Mouse (Mus musculus) ovary, postnatal 36 days (tissue): ENCODE measurements around the gene Ces1c.

Source experiments
- DNase-seq: peaks from one replicate; pipeline ENCODE4 v3.0.0; 2022; ENCODE audit warnings: low spot score, mixed read lengths

Ces1c gene

DNA sequence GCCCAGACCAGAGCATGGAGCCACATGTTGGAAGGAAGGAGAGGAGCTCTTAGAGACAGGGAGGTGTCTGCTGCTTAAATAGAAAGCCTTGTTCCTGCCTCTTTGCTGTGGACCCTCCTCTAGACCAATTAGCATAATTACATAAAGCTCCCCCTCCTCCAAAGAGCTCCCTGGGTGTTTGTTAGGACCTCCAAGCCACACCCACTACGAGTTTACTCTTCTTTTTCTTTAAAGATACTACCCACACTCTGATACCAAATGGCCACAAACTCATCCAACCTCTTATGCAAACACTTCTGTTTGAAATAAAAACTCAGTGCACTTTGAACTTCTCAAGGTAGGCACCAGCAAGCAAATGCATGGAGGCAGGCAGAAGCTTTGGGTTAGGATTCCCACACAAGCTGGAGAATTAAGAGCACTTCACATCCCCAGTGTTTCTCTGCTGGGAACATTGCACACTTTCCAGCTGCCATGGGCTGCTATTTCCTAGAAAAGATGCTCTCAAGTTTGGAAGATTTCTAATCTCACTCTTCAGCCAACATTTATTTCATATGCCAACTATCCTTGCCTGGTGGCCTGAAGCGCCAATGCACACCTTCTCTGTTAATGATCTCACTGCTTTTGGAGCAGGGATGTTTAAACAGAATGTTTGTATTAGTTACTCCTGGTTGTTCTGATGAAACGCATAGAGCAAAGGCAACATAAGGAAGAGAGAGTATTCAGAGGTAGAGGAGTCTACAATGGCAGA, at the start of gene Ces1c:
TSS of gene Ces1c (minus strand) at position 51 of the 748 bp plus-strand sequence.
- DNase-seq: no peak

DNA sequence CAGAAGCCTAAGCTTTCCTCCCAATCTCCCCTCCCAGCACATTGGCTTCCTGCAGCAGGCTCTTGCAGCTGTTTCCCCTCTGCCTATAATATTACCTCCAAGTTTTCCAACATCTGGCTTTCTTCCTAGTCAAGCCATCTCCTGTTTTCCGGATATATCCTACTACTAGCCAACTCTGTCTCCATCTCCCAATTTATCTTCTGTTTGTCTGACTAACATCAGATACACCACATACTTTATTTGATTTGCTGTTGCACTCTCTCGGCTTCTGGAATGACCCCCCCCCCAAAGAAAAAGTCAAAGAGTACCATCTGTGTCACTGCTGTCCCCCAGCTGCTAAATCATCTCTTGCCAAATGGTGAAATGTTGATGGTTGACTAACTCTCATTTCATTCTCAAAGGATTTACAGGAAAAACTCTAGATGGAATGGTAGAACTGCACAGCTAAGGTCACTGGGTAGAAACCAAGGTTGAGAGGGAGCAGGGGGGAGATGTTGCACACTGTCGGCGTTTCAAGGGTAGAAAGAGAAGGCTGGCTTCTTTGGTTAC, 49.6 kb upstream of the Ces1c start:
- DNase-seq: no peak

DNA sequence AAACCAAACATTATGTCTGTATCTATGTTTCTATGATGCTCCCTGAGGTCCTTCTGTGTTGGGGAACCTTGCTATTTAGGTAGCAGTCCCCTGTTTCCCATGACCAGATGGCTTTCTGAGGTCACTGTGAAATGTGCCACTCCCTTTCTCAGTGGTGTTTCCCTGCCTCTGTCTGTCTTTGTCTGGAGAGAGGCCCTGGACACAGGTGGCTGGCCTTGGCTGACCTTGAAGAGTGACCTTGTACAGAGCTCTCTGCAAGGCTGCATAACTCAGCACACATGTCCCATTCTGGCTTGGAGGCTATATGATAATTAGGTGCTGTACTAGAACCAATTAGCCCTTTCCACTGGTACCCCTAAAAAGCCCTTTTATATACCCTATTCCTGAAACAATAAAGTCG, 45.5 kb upstream of the Ces1c start:
- no peak for DNase-seq

DNA sequence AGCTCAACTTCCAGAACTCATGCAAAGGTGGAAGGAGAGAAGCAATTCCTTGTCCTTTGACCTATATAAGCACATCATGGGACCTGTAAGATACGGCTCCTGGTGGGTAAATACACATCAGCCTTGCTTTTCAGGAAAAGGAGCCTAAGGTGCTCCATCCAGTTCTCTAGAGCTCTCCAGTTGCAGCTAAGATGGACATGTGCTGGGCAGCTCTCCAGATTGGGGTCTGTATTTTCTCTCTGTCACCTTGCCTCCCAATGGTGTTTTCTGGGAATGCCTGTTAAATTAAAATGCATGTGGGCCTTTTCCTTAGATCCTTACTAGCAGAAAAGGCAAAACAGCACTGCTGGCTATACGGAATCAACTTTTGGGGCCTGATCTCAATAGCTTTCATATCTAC, 43.5 kb upstream of the Ces1c start:
- no peak for DNase-seq

DNA sequence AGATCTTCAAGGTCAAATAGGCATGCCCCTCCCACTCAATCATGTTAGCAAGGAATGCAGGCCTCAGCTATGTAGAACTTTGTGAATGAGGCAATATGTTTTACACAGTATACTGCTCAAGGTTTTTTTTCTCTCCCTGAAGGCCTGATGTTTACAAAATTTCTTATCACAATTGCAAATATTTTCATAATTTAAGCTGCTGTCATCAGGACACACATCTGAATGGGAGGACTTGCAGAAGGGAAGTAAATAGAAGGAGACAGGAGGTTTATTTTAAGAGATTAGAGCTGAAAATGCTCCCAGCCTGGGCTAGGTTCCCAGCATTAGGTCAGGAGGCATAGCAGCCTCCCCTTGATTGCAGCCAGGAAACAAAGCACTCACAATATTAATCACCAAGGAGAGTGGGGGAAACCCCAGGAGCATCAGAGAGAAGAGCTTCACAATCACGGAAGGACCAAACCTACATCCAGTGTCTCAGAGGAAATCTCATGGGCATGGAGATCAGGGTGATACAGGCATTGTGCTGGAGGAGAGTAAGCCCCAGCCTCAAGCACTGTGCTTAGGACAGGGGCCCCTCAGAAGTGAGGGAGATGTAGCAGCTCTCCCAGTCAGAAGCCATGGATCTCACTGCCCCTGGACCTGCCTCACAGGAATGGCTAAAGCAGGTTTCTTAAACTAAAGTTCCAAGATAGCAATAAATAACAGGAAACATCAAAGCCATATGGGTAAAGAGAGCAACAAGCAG, 40.9 kb upstream of the Ces1c start:
- DNase-seq: peak; percentile 21

DNA sequence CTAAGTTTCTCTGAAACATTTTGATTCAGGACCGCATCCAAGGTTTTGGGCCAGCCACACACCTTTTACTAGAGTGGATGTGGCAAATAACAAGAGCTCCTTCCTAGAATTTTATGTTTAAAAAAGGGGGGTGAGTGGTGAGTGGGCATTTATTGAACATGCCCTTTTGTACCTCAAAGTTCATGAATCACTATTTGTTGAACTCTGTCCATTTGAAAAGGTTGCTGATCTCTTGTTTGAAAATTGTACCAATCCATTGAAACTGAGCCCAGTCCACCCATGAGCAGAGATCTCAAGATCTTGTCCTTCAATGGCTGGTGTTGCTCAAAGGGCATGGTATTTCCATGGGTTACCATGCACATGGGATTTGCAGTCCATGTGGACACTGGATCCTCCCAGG, 32.3 kb upstream of the Ces1c start:
- DNase-seq: no peak

DNA sequence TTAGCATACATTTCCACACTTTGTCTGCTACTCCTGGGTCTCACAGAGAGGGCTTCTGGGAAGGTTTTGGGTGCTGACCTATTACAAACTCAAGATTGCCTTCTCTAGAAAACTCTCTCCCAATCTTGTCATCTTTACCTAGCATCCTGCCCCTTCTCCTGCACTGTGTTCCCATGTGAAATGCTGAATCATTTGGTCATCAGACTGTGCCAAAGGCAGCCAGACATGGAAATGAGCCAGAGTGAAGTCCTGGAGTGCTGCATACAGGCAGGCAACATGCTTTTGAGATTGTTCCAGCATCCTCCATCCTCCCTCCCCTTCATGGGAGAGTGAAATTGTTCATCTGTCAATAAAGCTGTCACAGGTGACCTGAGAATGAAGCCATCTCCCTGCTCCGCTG, 20.3 kb upstream of the Ces1c start:
- DNase-seq: no peak

DNA sequence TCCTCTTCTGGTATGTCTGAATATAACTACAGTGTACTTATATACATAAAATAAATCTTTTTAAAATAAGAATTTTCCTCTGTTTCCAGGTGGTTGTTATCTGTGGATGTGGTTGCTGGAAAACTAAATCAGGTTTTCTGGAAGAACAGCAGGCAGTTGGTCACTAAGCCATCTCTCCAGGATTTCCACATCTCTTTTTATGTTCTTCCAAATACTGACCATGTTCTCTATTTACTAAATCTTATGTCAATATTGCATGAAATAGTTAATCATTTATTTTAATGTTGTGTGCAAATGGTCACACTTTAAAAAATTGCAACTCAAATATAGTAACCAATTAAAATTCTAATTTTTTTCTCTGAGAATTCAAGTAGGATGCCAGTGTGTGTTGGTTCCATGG, 16.2 kb upstream of the Ces1c start:
- no peak for DNase-seq

DNA sequence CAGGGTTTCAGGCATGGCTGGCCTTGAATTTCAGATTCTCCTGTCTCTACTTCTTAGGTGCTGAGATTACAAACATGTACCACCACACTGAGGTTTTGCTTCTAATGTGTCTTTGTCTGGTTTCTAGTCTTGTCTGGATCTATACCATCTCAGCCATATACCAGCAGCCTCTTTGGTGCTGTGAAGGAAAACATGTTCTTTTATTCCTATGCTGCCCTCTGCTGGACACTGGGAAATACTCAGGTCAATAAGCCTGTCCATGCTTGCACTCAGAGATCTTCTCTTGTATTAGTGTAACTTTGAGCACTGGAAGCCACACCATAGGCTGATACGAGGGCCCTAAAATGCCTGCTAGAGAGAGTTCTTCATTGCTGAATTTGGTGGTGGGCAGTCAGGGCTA, 9.6 kb upstream of the Ces1c start:
- DNase-seq: no peak

DNA sequence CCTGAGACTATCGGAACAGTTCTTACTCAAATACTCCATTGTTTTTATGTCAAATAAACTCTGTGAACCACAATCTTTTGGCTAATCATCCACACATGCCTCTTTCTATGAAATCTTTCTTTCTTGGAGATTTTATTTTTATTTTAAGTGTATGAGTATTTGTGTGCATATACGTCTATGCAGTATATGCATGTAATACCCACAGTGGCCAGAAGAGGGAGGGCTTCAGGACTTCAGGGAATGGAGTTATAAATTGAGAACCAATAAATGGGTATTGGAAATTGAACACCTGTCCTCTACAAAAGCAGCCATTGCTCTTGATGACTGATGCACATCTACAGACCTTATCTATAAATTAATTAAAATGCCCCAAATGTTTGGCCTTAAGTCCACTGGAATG, 1.1 kb upstream of the Ces1c start:
- no peak for DNase-seq

DNA sequence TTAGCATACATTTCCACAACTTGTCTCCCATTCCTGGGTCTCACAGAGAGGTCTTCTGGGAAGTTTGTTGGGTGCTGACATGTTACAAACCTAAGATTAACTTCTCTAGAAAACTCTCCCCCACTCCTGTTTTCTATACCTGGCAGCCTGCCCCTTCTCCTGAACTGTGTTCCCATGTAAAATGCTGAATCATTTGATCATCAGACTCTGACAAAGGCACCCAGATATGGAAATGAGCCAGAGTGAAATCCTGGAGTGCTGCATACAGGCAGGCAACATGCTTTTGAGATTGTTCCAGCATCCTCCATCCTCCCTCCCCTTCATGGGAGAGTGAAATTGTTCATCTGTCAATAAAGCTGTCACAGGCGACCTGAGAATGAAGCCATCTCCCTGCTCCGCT, 4.6 kb downstream of the Ces1c start:
- DNase-seq: no peak

DNA sequence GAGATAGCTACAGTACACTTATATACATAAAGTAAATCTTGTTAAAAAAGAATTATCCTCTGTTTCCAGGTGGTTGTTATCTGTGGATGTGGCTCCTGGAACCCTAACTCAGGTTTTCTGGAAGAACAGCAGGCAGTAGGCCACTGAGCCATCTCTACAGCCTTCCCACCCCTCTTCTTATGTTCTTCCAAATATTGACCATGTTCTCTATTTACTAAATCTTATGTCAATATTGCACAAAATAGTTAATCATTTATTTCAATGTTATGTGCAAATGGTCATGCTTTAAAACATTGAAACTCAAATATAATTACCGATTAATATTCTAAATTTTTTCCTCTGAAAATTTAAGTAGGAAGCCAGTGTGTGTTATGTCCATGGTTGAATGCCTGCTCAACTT, 9.1 kb downstream of the Ces1c start:
- no peak for DNase-seq

DNA sequence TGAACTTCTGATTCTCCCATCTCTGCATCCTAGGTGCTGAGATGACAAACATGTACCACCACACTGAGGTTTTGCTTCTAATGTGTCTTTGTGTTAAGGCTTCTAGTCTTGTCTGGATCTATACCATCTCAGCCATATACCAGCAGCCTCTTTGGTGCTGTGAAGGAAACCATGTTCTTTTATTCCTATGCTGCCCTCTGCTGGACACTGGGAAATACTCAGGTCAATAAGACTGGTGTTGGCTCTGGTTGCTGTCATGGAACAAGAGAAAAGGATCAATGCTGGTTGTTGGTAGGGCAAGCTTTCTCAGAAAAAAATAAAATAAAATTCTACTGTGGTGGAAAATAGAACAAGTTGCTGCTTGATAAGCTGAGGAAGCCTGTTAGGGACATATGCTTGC, 35.7 kb downstream of the Ces1c start:
- no peak for DNase-seq

DNA sequence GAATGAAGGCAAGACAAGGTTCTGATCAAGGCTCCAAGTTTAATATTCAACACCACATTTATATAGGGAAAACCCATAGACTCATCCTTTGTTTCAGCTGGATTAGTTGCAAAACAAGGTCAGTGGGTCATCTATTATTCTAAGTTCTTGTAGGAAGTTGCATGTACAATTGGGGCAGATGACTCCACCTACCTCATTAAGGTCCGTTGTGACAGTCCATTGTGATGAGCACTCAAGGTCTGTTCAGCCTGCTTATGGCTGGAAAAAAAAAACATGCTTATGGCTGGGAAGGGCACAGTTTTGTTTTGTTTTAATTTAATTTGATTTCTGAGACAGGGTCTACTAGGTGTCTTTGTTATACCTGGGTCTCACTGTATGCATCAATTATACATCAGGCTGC, 39.8 kb downstream of the Ces1c start:
- no peak for DNase-seq

DNA sequence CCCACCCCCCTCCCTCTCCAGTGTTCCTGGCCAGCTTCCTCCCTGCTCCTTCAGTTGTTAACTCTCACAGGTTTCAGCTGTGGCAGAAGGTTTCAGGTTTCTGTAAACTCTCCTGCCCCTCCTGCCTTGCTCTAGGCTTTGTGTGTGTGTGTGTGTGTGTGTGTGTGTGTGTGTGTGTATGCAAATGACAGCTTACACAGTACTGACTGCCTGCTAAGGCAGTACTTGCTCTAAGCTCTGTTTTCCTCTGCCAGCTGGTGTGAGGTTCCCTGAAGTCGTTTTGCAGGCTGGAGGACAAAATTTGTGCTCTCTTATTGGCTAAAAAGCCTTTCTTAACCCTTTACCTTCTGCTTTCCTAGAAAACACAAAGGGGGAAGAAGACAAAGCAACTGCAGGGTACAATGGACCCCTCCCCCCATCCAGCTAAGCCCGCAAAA, 42.4 kb downstream of the Ces1c start:
- DNase-seq: no peak

DNA sequence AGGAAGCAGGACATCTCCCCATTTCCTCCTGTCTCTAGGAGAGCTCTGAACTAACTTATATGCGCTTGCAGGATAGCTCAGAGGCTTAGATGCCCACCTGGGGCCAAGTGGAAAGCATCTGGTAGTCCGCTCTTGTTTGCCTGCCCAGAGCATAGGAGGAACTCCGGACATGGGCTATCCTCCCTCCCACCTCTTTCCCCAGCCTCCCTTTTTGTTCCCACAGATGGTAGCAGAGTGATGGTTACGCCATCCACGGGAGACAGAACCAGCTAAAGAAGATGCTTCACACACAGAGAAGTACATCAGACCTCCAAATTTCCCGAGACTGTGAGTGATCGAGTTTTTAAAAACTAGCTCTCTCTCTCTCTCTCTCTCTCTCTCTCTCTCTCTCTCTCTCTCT, 42.9 kb downstream of the Ces1c start:
- DNase-seq: no peak

DNA sequence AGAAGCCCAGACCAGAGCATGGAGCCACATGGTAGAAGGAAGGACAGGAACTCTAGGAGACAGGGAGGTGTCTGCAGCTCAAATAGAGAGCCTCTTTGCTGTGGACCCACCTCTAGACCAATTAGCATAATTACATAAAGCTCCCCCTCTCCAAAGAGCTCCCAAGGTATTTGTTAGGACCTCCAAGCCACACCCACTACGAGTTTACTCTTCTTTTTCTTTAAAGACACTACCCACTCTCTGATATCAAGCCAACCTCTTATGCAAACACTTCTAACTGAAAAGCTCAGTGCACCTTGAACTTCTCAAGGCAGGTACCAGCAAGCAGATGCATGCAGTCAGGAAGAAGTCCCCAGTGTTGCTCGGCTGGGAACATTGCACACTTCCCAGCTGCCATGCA, 51.2 kb downstream of the Ces1c start, which contains the start of gene Ces1b:
TSS of gene Ces1b (minus strand) at position 131 of the 400 bp plus-strand sequence.
- DNase-seq: no peak

DNA sequence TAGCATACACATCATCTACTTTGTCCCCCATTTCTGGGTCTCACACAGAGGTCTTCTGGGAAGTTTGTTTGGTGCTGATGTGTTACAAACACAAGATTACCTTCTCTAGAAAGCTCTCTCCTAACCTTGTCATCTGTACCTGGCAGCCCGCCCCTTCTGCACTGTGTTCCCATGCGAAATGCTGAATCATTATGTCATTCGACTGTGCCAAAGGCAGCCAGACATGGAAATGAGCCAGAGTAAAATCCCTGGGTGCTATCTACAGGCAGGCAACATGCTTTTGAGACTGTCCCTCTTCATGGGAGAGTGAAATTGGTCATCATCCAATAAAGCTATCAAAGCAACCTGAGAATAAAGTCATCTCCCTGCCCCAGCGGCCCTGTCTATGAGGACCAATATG, 55.8 kb downstream of the Ces1c start:
- no peak for DNase-seq

DNA sequence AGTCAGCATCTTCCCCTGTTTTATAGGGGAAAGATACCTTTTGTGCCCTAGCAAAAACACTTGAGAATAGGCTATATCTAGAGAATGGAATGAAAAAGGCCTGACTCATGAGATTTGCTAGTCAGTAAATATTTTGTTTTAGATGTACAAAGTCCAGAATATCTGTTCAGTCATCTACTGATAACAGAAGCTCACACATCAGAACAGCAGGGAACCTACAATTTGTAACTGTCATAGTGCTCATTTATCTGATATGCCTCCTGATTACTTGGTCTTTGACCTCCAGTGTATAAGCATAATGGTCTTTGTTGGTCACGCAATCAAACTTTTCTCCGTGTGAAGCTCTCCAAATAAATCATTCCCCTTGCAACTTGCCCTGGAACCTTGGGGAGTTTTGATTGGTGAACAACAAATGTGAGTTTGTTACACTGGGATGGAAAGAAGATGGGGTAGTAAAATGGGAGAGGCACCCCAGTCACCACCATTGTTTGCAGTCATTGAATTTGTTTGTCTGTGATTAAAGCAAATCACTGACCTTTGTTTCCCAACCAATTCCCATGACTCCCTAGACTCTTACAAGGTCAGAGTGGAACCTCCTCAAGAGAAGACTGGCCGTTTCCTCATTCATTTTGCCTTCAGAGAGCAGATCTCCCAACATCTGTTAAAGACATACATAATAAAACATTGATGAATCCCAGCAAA, 67.5 kb downstream of the Ces1c start:
- no peak for DNase-seq

DNA sequence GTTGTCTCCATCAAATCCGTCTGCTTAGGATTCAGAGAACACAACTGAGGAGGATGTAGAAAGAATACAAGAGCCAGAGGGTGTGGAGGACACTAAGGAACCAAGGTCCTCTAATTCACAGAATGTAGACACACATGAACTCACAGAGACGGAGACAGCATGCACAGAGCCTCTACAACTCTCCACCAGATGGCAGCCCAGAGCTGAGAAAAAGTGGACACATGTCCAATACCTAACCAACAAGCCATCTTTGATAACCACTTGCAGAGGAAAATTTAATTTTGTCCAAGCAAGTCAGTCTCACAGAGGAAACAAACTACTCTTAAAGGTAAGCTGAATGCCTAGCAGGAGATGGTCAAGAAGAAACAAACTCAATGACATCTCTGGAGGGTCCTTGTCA, 71.9 kb downstream of the Ces1c start:
- DNase-seq: peak; percentile 26

DNA sequence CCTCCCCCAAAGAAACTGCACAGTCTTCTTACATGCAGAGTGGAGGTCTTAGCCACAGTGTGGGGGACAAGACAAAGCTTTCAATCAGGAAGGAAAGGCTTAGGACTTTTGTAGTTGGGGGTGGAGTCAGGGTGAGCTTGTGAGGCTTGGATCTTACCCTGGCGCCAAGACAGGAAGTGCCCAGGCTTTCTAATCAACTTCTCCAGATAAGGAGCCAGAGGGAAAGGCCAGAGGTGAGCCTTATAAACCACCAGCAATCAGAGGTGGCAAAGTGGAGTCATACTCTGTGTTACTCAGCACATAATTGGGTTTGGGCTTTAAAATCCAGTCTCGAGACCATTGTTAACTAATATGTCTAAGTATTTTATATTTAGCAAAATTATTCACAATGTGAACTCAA, 75.8 kb downstream of the Ces1c start:
- no peak for DNase-seq
